Mouse (Mus musculus) macrophage (primary cell): ENCODE measurements around the gene Birc5. TPM values are rescaled to one million over a fixed set of nuclear protein-coding genes. Genes with fewer than 3 reads are reported as not detected.

Experiments
- H3K27ac ChIP-seq: fragments of 350-480 bp; formaldehyde crosslinking; 2 replicates; pipeline ENCODE4 v1.9.0; 2021
- H3K36me3 ChIP-seq: fragments of 350-480 bp; formaldehyde crosslinking; 2 replicates; pipeline ENCODE4 v1.9.0; 2021; ENCODE audit errors: inconsistent target
- H3K4me3 ChIP-seq: fragments of 350-480 bp; formaldehyde crosslinking; 2 replicates; pipeline ENCODE4 v1.9.0; 2021; ENCODE audit errors: inconsistent target
- H3K79me2 ChIP-seq: fragments of 350-480 bp; formaldehyde crosslinking; 2 replicates; pipeline ENCODE4 v1.9.0; 2021; ENCODE audit errors: inconsistent target
- WGBS: methylation state at CpG from one replicate; pipeline ENCODE4 v1.1.7; 2026; ENCODE audit warnings: inconsistent platforms; ENCODE audit not compliant: missing documents; 5-methylcytosine and 5-hydroxymethylcytosine counted together
- polyA plus RNA-seq: library from polyadenylated mRNA; stranded (reverse); fragments of 250-400 nt; gene quantifications from 3 replicates; pipeline ENCODE4 v1.2.4, GENCODE M21; 2018; ENCODE audit warnings: inconsistent platforms

Gene Birc5
- polyA plus RNA-seq, 1 experiment from 2014 or later = 21.0 TPM

DNA sequence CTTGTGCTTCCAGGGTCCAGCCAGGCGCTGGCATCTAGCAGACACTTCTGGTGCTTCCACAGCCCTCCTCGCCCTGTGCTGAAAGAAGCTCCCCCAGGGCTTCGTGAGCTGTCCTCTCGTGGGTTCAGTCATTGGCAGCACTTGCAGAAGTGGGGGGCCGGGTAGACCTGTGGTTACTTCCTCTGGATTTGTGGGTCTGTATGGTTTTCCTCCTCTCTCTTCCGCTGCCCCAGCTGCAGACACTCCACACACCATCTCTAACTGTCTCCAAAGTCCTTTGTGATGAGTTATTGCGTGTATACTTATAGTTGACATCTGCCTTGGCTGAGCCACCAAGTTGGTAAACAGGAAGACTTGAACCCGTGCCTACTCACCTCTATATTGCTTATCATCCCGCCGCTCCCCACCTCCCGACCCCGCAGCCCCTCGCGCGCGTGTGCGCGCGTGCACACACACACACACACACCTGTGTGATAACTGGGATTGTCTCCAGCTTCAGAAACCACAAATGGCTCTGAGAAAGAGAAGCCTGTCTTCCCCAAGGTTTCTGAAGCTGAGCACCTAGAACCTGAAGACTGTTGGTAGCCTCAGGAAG is 42.6 kb downstream of the Birc5 start:
- 58% methylated on average over 19 of the region's 19 CpGs for WGBS
- Histone ChIP-seq H3K4me3 (no peak overlapping the region), H3K79me2 (no peaks in the 10 kb centered on the region), H3K36me3 (no peaks in the 10 kb centered on the region), H3K27ac (no peak overlapping the region)

DNA sequence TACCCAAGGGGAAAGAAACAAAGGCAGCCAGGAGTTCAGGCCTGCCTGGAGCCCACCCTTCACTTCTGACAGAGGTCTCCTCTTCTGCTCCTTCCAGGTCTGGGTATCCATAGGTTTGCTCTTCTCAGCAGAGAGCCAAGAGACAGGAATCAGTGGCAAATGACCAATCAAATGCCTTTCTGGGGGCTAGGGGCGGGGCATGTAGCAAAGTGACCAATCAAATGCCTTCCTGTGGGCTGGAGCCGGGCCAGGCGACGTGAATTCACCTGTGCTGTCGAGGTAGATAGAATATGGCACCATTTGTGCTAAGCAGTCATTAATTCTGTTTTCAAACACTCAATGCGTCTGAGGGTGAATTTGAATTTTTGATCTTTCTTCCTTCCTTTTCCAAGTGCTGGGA is 43.1 kb downstream of the Birc5 start:
- H3K27ac ChIP-seq = no peak overlapping the region
- no peaks in the 10 kb centered on the region for H3K79me2 ChIP-seq
- WGBS = 84% methylated on average over 6 of the region's 6 CpGs
- H3K36me3 ChIP-seq = no peaks in the 10 kb centered on the region
- H3K4me3 ChIP-seq = no peak overlapping the region

DNA sequence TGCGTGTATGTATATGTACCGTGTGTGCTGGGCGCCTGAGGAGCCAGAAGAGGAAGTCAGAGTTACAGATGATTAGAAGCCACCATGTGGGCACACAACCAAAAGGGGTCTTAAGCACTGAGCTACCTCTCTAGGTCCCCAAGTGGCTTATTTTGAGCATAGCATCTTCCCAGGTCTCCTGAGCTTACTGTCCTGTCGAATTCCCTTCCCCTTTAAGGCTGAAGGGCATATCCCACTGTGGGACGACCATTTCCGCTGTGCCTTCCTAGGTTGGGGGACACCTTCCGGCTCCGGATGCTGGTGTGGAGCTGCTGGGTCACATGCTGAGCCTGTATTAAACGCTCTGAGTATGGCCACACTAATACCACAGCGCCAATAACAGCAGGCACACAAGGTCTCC is 45.6 kb downstream of the Birc5 start:
- 68% methylated on average over 10 of the region's 10 CpGs for WGBS
- H3K79me2 ChIP-seq = no peaks in the 10 kb centered on the region
- no peaks in the 10 kb centered on the region for H3K36me3 ChIP-seq
- H3K4me3 ChIP-seq = no peak overlapping the region
- H3K27ac ChIP-seq = no peak overlapping the region

DNA sequence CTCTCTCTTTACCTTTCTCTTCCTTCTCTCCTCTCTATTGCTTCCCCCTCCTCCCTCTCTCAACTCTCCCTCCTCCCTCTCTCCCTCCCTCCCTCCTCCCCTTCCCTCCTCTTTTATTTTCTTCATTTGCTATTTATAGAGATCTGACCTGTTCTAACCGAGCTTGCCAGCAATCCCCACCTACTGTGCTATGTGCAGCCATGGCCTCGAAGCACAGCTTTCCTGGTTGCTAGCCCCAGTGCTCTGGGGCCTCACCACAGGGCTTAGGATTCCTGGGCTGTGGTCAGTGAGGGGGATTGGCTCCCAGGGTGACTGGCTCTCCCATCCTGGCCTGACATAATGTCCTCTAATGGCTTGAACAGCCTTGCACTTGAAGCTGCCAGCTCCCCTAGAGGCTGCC is 47.5 kb downstream of the Birc5 start:
- Histone ChIP-seq H3K79me2 (no peaks in the 10 kb centered on the region), H3K27ac (no peak overlapping the region), H3K4me3 (no peak overlapping the region), H3K36me3 (no peaks in the 10 kb centered on the region)
- 51% methylated on average over 2 of the region's 2 CpGs for WGBS

DNA sequence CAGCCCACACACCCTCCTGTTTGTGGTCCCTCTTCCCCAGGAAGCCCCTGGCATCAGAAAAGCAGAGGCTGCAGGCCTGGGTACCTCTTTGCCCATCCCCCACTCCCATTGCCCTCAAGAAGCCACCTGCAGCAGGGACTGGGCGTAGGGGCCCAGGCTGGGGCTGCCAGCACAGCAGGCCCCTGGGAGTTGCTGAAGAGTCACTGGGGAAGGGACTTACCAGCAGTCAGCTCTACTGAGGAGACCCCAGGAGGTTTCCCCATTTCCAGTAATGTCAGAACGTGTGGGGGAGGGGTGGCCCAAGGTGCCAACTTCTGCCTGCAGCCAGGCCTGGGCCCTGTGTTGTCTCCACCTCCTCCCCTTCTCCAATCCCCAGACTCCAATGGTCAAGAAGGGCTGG is 53.2 kb downstream of the Birc5 start:
- Histone ChIP-seq H3K27ac (no peak overlapping the region), H3K4me3 (no peak overlapping the region), H3K79me2 (no peaks in the 10 kb centered on the region), H3K36me3 (no peaks in the 10 kb centered on the region)
- 78% methylated on average over 2 of the region's 2 CpGs for WGBS

DNA sequence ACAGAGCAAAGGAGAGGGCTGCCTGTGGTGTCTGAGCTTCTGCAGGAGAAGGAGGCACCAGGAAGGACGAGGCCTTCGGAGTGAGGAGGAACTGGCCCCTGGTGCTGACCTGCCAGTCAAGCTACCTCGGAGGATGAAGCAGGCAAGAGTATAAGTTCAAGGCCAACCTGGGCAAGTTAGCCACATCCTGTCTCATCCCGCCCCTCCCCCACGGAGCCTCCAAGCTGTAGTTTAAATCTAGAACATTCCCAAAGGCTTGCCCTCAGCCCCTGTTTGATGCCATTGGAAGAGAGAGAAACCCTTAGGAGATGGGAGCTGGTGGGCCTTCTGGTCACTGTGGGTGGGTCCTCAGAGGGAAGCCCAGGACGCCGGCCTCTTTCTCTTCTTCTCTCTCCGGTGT is 55.4 kb downstream of the Birc5 start:
- H3K27ac ChIP-seq = no peak overlapping the region
- H3K36me3 ChIP-seq = no peaks in the 10 kb centered on the region
- WGBS = 72% methylated on average over 7 of the region's 8 CpGs
- no peak overlapping the region for H3K4me3 ChIP-seq
- H3K79me2 ChIP-seq = no peaks in the 10 kb centered on the region

Other genes with a start within 250 kb of the Birc5 start
- gene Tnrc6c, start 195.0 kb upstream of the Birc5 start, polyA plus RNA-seq = 9.0 to 13.1 TPM (median 11.4 TPM) in 3 replicates
- gene Tmc8, start 67.2 kb upstream of the Birc5 start, polyA plus RNA-seq = 3.2 to 4.9 TPM (median 4.8 TPM) in 3 replicates
- 11.1 to 22.1 TPM (median 17.9 TPM) in 3 replicates for gene Tmc6, start 67.1 kb upstream of the Birc5 start, polyA plus RNA-seq
- gene 6030468B19Rik, start 51.6 kb upstream of the Birc5 start, polyA plus RNA-seq = not detected in 3 replicates
- gene Gm20708, start 39.6 kb upstream of the Birc5 start, polyA plus RNA-seq = 0.79 to 1.5 TPM (median 1.5 TPM) in 3 replicates
- 138 to 194 TPM (median 167 TPM) in 3 replicates for gene Syngr2, start 39.6 kb upstream of the Birc5 start, polyA plus RNA-seq
- 2.9 to 4.4 TPM (median 3.6 TPM) in 3 replicates for gene Afmid, start 23.3 kb upstream of the Birc5 start, polyA plus RNA-seq
- gene Tk1, start 23.2 kb upstream of the Birc5 start, polyA plus RNA-seq = 1.1 to 37.4 TPM (median 6.2 TPM) in 3 replicates
- not detected in 3 replicates for gene Tmem235, start 11.5 kb downstream of the Birc5 start, polyA plus RNA-seq
- gene Tha1, start 24.2 kb downstream of the Birc5 start, polyA plus RNA-seq = 3.0 to 8.4 TPM (median 4.9 TPM) in 3 replicates
- gene Socs3, start 120.8 kb downstream of the Birc5 start, polyA plus RNA-seq = 2.0 to 6.9 TPM (median 2.3 TPM) in 3 replicates
- 12.0 to 40.0 TPM (median 28.0 TPM) in 3 replicates for gene Pgs1, start 137.0 kb downstream of the Birc5 start, polyA plus RNA-seq